ENCODE assay signal across 48 mouse cellular contexts in genomic region chr14:51041769-51042168, GRCm38 (mm10). TPM values are rescaled to one million over a fixed set of nuclear protein-coding genes. Genes with fewer than 3 reads are reported as not detected.
"Had no signal": no experiment of that assay in that cellular context is flagged by ENCODE, and none has a peak within 500 bp of the region (broad histone marks: within the 10 kb centered on the region; RNA-seq: fewer than 3 reads in every experiment).

Gene Rnase9 (minus strand): TSS chr14:51041869.

- H3K4me2 ChIP-seq: heart, embryonic 11.5 days; heart, embryonic 12.5 days; heart, embryonic 13.5 days; heart, embryonic 15.5 days; hindbrain, embryonic 12.5 days; hindbrain, embryonic 14.5 days; hindbrain, embryonic 15.5 days; intestine, embryonic 15.5 days had no signal

- H3K27me3 ChIP-seq: heart, embryonic 12.5 days; heart, embryonic 13.5 days; heart, embryonic 15.5 days; hindbrain, embryonic 12.5 days; hindbrain, embryonic 15.5 days; intestine, embryonic 15.5 days had no signal

- H3K27ac ChIP-seq: heart, embryonic 13.5 days; hindbrain, embryonic 10.5 days; hindbrain, embryonic 12.5 days; hindbrain, embryonic 14.5 days; hindbrain, embryonic 15.5 days; hindbrain, postnatal 0 days; intestine, embryonic 15.5 days; kidney, postnatal 0 days; layer of hippocampus, adult 2 months; left cerebral cortex, adult 2 months had no signal

- H3K36me3 ChIP-seq: heart, embryonic 12.5 days; heart, embryonic 13.5 days; heart, embryonic 15.5 days; hindbrain, embryonic 10.5 days; hindbrain, embryonic 12.5 days; hindbrain, embryonic 15.5 days; intestine, embryonic 15.5 days had no signal

- H3K4me3 ChIP-seq: heart, embryonic 12.5 days; heart, embryonic 13.5 days; heart, embryonic 15.5 days; hindbrain, embryonic 10.5 days; hindbrain, embryonic 12.5 days; hindbrain, embryonic 15.5 days; intestine, embryonic 15.5 days; layer of hippocampus, adult 2 months; left cerebral cortex, adult 2 months had no signal

- DNase-seq: heart, postnatal 10 days; heart, postnatal 14 days; heart, postnatal 36 days; heart, postnatal 4 days; kidney, adult 11 months; kidney, adult 18-20 months; kidney, adult 2 months; kidney, adult 8-10 months; kidney, adult 9 months; kidney, postnatal 10 days; kidney, postnatal 14 days; kidney, postnatal 25 days; kidney, postnatal 36 days; kidney, postnatal 4 days; layer of hippocampus, adult 9-11 months; layer of hippocampus, postnatal 36 days had no signal

- ATAC-seq: hindbrain, embryonic 16.5 days; hindbrain, postnatal 0 days; inflammation-experienced regulatory T-cells, adult 6 months; intestine, embryonic 15.5 days; intestine, embryonic 16.5 days; intestine, postnatal 0 days had no signal

- H3K9me3 ChIP-seq: heart, embryonic 12.5 days; heart, embryonic 13.5 days; heart, embryonic 15.5 days; hindbrain, embryonic 10.5 days; hindbrain, embryonic 12.5 days; hindbrain, embryonic 15.5 days; intestine, embryonic 15.5 days had no signal

- H3K4me1 ChIP-seq: hindbrain, embryonic 10.5 days; hindbrain, embryonic 12.5 days; hindbrain, embryonic 15.5 days; intestine, embryonic 15.5 days had no signal

- H3K9ac ChIP-seq: heart, embryonic 12.5 days; heart, embryonic 13.5 days; heart, embryonic 15.5 days; hindbrain, embryonic 12.5 days; hindbrain, embryonic 14.5 days; hindbrain, embryonic 15.5 days; intestine, embryonic 15.5 days had no signal

RNA-seq across cellular contexts. Expression of gene Rnase9, which starts in this region (rescaled TPM):
- total RNA-seq: heart, postnatal 10 days; heart, postnatal 14 days; heart, postnatal 25 days; heart, postnatal 36 days; heart, postnatal 4 days; hematopoietic stem cell, adult 5-6 weeks; hindbrain, postnatal 0 days; layer of hippocampus, adult 18-20 months; layer of hippocampus, adult 2 months; layer of hippocampus, adult 8-10 months; layer of hippocampus, postnatal 10 days; layer of hippocampus, postnatal 14 days; layer of hippocampus, postnatal 25 days; layer of hippocampus, postnatal 36 days; left cerebral cortex, adult 18-20 months; left cerebral cortex, adult 2 months; left cerebral cortex, adult 8-10 months had no signal
- polyA plus RNA-seq: heart, embryonic 11.5 days; heart, embryonic 12.5 days; heart, embryonic 13.5 days; heart, embryonic 14.5 days; heart, embryonic 15.5 days; heart, embryonic 16.5 days; heart, postnatal 0 days; hindbrain, embryonic 10.5 days; hindbrain, embryonic 11.5 days; hindbrain, embryonic 12.5 days; hindbrain, embryonic 14.5 days; hindbrain, embryonic 15.5 days; hindbrain, embryonic 16.5 days; hindbrain, postnatal 0 days; inflammation-experienced regulatory T-cells, adult 6 months; intestine, embryonic 14.5 days; intestine, embryonic 15.5 days; intestine, embryonic 16.5 days; intestine, postnatal 0 days; kidney, adult 2 months; kidney, postnatal 0 days; large intestine, adult 2 months had no signal
